Mouse (Mus musculus) spleen, adult 2 months (tissue): ENCODE data around the gene Qpctl.

Experiments used
- CTCF ChIP-seq: fragments of 200-500 bp; IDR thresholded peaks from 2 replicates; pipeline ENCODE4 v1.5.1; 2011; ENCODE audit warnings: mild to moderate bottlenecking, inconsistent platforms; ENCODE audit not compliant: insufficient read depth, insufficient read length, insufficient replicate concordance; ENCODE audit errors: extremely low read depth
- POLR2A ChIP-seq: fragments of 200-500 bp; IDR thresholded peaks from 2 replicates; pipeline ENCODE4 v1.6.1; 2011; ENCODE audit warnings: low read depth, low read length, inconsistent platforms

- TF ChIP-seq CTCF = no peak
- TF ChIP-seq POLR2A = no peak
Measured at GRCm38 (mm10) chr7:19121686-19122085, 27.4 kb downstream of the Qpctl start.
